Mouse (Mus musculus) frontal cortex, adult (tissue): ENCODE measurements around the gene Gm44511.
"Not testable (repeated sequence)": the region's sequence is repeated elsewhere in the genome, so short reads cannot be mapped to it uniquely, and the experiment has no call there.

Source experiments
- ATAC-seq: cut with Nextera tagmentation; 2 replicates; pipeline ENCODE4 v1.9.2; 2017; ENCODE audit warnings: mild to moderate bottlenecking, moderate library complexity, mixed read lengths; ENCODE audit not compliant: low TSS enrichment

Gene Gm44511

GRCm38 (mm10) chr6:128799144-128799895, 26.8 kb downstream of the Gm44511 start:
- peak; percentile 55 for ATAC-seq

- ATAC-seq = peak; percentile 14
Measured at GRCm38 (mm10) chr6:128798772-128799143, 27.4 kb downstream of the Gm44511 start.

GRCm38 (mm10) chr6:128797936-128798771, 28.0 kb downstream of the Gm44511 start:
- no peak for ATAC-seq

- ATAC-seq = no peak
Measured at GRCm38 (mm10) chr6:128797185-128797905, 28.8 kb downstream of the Gm44511 start.

- ATAC-seq = no peak
Measured at GRCm38 (mm10) chr6:128796321-128796955, 29.7 kb downstream of the Gm44511 start.

GRCm38 (mm10) chr6:128793734-128794133, 32.4 kb downstream of the Gm44511 start:
- ATAC-seq = no peak

GRCm38 (mm10) chr6:128790491-128790994, 35.6 kb downstream of the Gm44511 start:
- not testable (repeated sequence) for ATAC-seq

GRCm38 (mm10) chr6:128789115-128789514, 37.0 kb downstream of the Gm44511 start, which contains the start of gene Klrb1c:
TSS of gene Klrb1c (minus strand) at chr6:128789215.
- no peak for ATAC-seq

GRCm38 (mm10) chr6:128788517-128788916, 37.6 kb downstream of the Gm44511 start:
- ATAC-seq = no peak

- ATAC-seq = not testable (repeated sequence)
Measured at GRCm38 (mm10) chr6:128786396-128786795, 39.7 kb downstream of the Gm44511 start.

- peak; percentile 51 for ATAC-seq
Measured at GRCm38 (mm10) chr6:128769481-128770253, 56.4 kb downstream of the Gm44511 start.

- no peak for ATAC-seq
Measured at GRCm38 (mm10) chr6:128768047-128768446, 58.1 kb downstream of the Gm44511 start.

- ATAC-seq = peak; percentile 22; the same call in 1 of the 2 replicates
Measured at GRCm38 (mm10) chr6:128766486-128767254, 59.4 kb downstream of the Gm44511 start.

GRCm38 (mm10) chr6:128765211-128765610, 60.9 kb downstream of the Gm44511 start:
- ATAC-seq = no peak

GRCm38 (mm10) chr6:128764598-128764997, 61.5 kb downstream of the Gm44511 start:
- no peak for ATAC-seq

GRCm38 (mm10) chr6:128763736-128764523, 62.2 kb downstream of the Gm44511 start:
- peak; percentile 86 for ATAC-seq

GRCm38 (mm10) chr6:128762892-128763670, 63.0 kb downstream of the Gm44511 start:
- not testable (repeated sequence) for ATAC-seq

- no peak; the same call in 1 of the 2 replicates for ATAC-seq
Measured at GRCm38 (mm10) chr6:128761144-128761540, 65.0 kb downstream of the Gm44511 start.
